14 mouse cellular contexts compared by ENCODE assay signal in genomic region chr19:6937541-6938465, GRCm38 (mm10). TPM values are rescaled to one million over a fixed set of nuclear protein-coding genes. Genes with fewer than 3 reads are reported as not detected.
DNase-seq lines count a peak whose midpoint lies in the region; ATAC-seq and TF ChIP-seq lines count a peak whose summit lies in the region.
"Had no signal": no experiment of that assay in that cellular context is flagged by ENCODE, and none has a peak within 500 bp of the region (broad histone marks: within the 10 kb centered on the region; RNA-seq: fewer than 3 reads in every experiment).

No protein-coding gene starts in this region.

- no peak overlapping the region for H3K27ac ChIP-seq in left cerebral cortex, adult 2 months
- H3K27ac ChIP-seq in heart, embryonic 14.5 days (replicated peaks in 1 of 2; ENCODE audit: control insufficient read depth in 1 of 2, insufficient read depth in 1 of 2, low read depth in 2 of 2, low read length in 2 of 2), result no peak overlapping the region
- H3K27ac ChIP-seq in midbrain, postnatal 0 days (ENCODE audit: low read depth, low read length), result no peak overlapping the region
- H3K27ac ChIP-seq: liver, embryonic 14.5 days; macrophage had no signal

- ATAC-seq in heart, embryonic 14.5 days (ENCODE audit: insufficient number of reproducible peaks, insufficient read depth, low FRiP score, low read depth), result no peak
- ATAC-seq in midbrain, postnatal 0 days (ENCODE audit: low FRiP score), result no peak
- ATAC-seq: Patski had no signal

- peaks cover 36% of the 10 kb centered on the region for H3K27me3 ChIP-seq in heart, embryonic 14.5 days (ENCODE audit: control insufficient read depth, insufficient read depth, low read length)
- peaks cover 18% of the 10 kb centered on the region for H3K27me3 ChIP-seq in midbrain, postnatal 0 days (ENCODE audit: insufficient read depth, low read length)
- H3K27me3 ChIP-seq: Patski had no signal

- intact Hi-C loops in heart, postnatal 25 days (cut with DNase I), result no loop called here
- intact Hi-C loops in left cerebral cortex, postnatal 4 days (cut with DNase I), result no loop called here
- intact Hi-C loops in left cerebral cortex, adult 2 months (cut with DNase I), result no loop called here

- no peak overlapping the region for H3K4me2 ChIP-seq in heart, embryonic 14.5 days (ENCODE audit: low read length)
- H3K4me2 ChIP-seq in midbrain, postnatal 0 days (ENCODE audit: low read depth, low read length, poor library complexity, severe bottlenecking), result no peak overlapping the region

- H3K36me3 ChIP-seq in heart, embryonic 14.5 days (ENCODE audit: control insufficient read depth, insufficient read depth, low read length), result 0 out of 2 replicates have a peak, but pooled peaks cover 6% of the 10 kb centered on the region
- H3K36me3 ChIP-seq in midbrain, postnatal 0 days (ENCODE audit: insufficient read depth, low read length), result peaks cover 8% of the 10 kb centered on the region

- no peak for TF ChIP-seq CTCF in left cerebral cortex, adult 2 months (IDR thresholded peaks at IDR 0.05)
- no peak for TF ChIP-seq CTCF in midbrain, postnatal 0 days (IDR thresholded peaks at IDR 0.05)

- peaks cover 9 to 25% of the 10 kb centered on the region in 2 experiments for H3K4me1 ChIP-seq in heart, embryonic 14.5 days (ENCODE audit: control insufficient read depth in 2 of 2, insufficient read depth in 2 of 2, low read length in 2 of 2)
- peaks cover 25% of the 10 kb centered on the region for H3K4me1 ChIP-seq in midbrain, postnatal 0 days (ENCODE audit: insufficient read depth, low read length)

- 77% methylated on average over 16 of the region's 16 CpGs for WGBS in heart, embryonic 14.5 days
- WGBS in midbrain, postnatal 0 days, result 76% methylated on average over 16 of the region's 16 CpGs

- H3K4me3 ChIP-seq in left cerebral cortex, adult 2 months, result no peak overlapping the region
- no peak overlapping the region for H3K4me3 ChIP-seq in heart, embryonic 14.5 days (ENCODE audit: control insufficient read depth in 1 of 2, insufficient read depth in 1 of 2, low read depth in 1 of 2, low read length in 2 of 2)
- no peak overlapping the region for H3K4me3 ChIP-seq in midbrain, postnatal 0 days (ENCODE audit: low read depth, low read length)

- peak; percentile 98 for DNase-seq in heart, adult 11 months
- no peak for DNase-seq in heart, postnatal 25 days (ENCODE audit: low spot score)
- peak; percentile 38 for DNase-seq in left cerebral cortex, postnatal 4 days
- no peak for DNase-seq in left cerebral cortex, adult 2 months (ENCODE audit: extremely low spot score in 1 of 2, low spot score in 2 of 2)
- peak; percentile 73 for DNase-seq in cerebellum, adult 8-10 months
- DNase-seq in midbrain, postnatal 0 days (ENCODE audit: low spot score), result no peak
- DNase-seq: adrenal gland, postnatal 25 days; gastrocnemius, postnatal 25 days; right cerebral cortex, postnatal 4 days had no signal

- H3K9ac ChIP-seq in heart, embryonic 14.5 days (ENCODE audit: low read length), result 0 out of 2 replicates have a peak overlapping the region, but pooled peaks have one; percentile 2
- no peak overlapping the region for H3K9ac ChIP-seq in midbrain, postnatal 0 days (replicated peaks; ENCODE audit: low read length, poor library complexity, severe bottlenecking)
- H3K9ac ChIP-seq: liver, embryonic 14.5 days had no signal

- H3K9me3 ChIP-seq in heart, embryonic 14.5 days (ENCODE audit: control insufficient read depth, low read length), result no peaks in the 10 kb centered on the region
- no peaks in the 10 kb centered on the region for H3K9me3 ChIP-seq in midbrain, postnatal 0 days (ENCODE audit: low read length)

RNA-seq across cellular contexts. Expression of gene Kcnk4, which starts 3.5 kb away (rescaled TPM):
- total RNA-seq in heart, postnatal 25 days (2021), result under 1 TPM; 0.20 to 0.36 TPM
- total RNA-seq in left cerebral cortex, postnatal 4 days (2021), result 10 to 100 TPM; 13.8 to 15.5 TPM
- 10 to 100 TPM; 39.1 to 39.2 TPM for total RNA-seq in left cerebral cortex, adult 2 months (2021)
- 0.27 and 0.46 TPM in 2 replicates for polyA plus RNA-seq in heart, embryonic 14.5 days (2014; fragmentation: Nextera tagmentation; extraction: Ambion mirVana)
- total RNA-seq in midbrain, postnatal 0 days (2014; rRNA removed), result 7.9 and 13.6 TPM in 2 replicates
- polyA plus RNA-seq in midbrain, postnatal 0 days (2015; fragmentation: Nextera tagmentation; extraction: Ambion mirVana), result 17.8 and 18.0 TPM in 2 replicates
- total RNA-seq: gastrocnemius, postnatal 25 days had no signal
- polyA plus RNA-seq: forebrain, embryonic 11.5 days; macrophage had no signal

RNA-seq across cellular contexts. Expression of gene Bad, which starts 3.9 kb away (rescaled TPM):
- 10 to 100 TPM; 24.4 to 27.3 TPM for total RNA-seq in heart, postnatal 25 days (2021)
- total RNA-seq in left cerebral cortex, postnatal 4 days (2021), result 10 to 100 TPM; 46.2 to 47.1 TPM
- 10 to 100 TPM; 34.8 to 36.2 TPM for total RNA-seq in left cerebral cortex, adult 2 months (2021)
- 55.9 and 58.0 TPM in 2 replicates for polyA plus RNA-seq in heart, embryonic 14.5 days (2014; fragmentation: Nextera tagmentation; extraction: Ambion mirVana)
- 50.3 and 55.9 TPM in 2 replicates for total RNA-seq in midbrain, postnatal 0 days (2014; rRNA removed)
- polyA plus RNA-seq in midbrain, postnatal 0 days (2015; fragmentation: Nextera tagmentation; extraction: Ambion mirVana), result 91.6 and 104 TPM in 2 replicates

RNA-seq across cellular contexts. Expression of gene Gpr137, which starts 4.5 kb away (rescaled TPM):
- total RNA-seq in heart, postnatal 25 days (2021), result 10 to 100 TPM; 35.0 to 38.8 TPM
- 10 to 100 TPM; 56.8 to 63.6 TPM for total RNA-seq in left cerebral cortex, postnatal 4 days (2021)
- total RNA-seq in left cerebral cortex, adult 2 months (2021), result 100 to 1,000 TPM in 1 of 2 experiments, 10 to 100 TPM in 1; 97.3 to 104 TPM
- polyA plus RNA-seq in heart, embryonic 14.5 days (2014; fragmentation: Nextera tagmentation; extraction: Ambion mirVana), result 20.7 and 20.8 TPM in 2 replicates
- total RNA-seq in midbrain, postnatal 0 days (2014; rRNA removed), result 88.5 and 101 TPM in 2 replicates
- polyA plus RNA-seq in midbrain, postnatal 0 days (2015; fragmentation: Nextera tagmentation; extraction: Ambion mirVana), result 77.6 and 78.8 TPM in 2 replicates

RNA-seq across cellular contexts. Expression of gene Catsperz, which starts 12.6 kb away (rescaled TPM):
- total RNA-seq in heart, postnatal 25 days (2021), result not detected
- total RNA-seq in left cerebral cortex, postnatal 4 days (2021), result 10 to 100 TPM in 1 of 2 experiments, 1 to 10 TPM in 1; 6.2 to 11.1 TPM
- total RNA-seq in left cerebral cortex, adult 2 months (2021), result 10 to 100 TPM; 23.1 TPM
- polyA plus RNA-seq in heart, embryonic 14.5 days (2014; fragmentation: Nextera tagmentation; extraction: Ambion mirVana), result 1.4 and 1.7 TPM in 2 replicates
- 0.52 and 1.1 TPM in 2 replicates for total RNA-seq in midbrain, postnatal 0 days (2014; rRNA removed)
- 2.1 and 3.0 TPM in 2 replicates for polyA plus RNA-seq in midbrain, postnatal 0 days (2015; fragmentation: Nextera tagmentation; extraction: Ambion mirVana)
- total RNA-seq: adrenal gland, postnatal 25 days; gastrocnemius, postnatal 25 days had no signal
- polyA plus RNA-seq: forebrain, embryonic 11.5 days; macrophage had no signal

RNA-seq across cellular contexts. Expression of gene Esrra, which starts 16.2 kb away (rescaled TPM):
- 100 to 1,000 TPM; 146 to 156 TPM for total RNA-seq in heart, postnatal 25 days (2021)
- total RNA-seq in left cerebral cortex, postnatal 4 days (2021), result 10 to 100 TPM; 30.4 to 32.7 TPM
- 10 to 100 TPM; 66.8 to 69.2 TPM for total RNA-seq in left cerebral cortex, adult 2 months (2021)
- 14.4 and 18.0 TPM in 2 replicates for polyA plus RNA-seq in heart, embryonic 14.5 days (2014; fragmentation: Nextera tagmentation; extraction: Ambion mirVana)
- 31.6 and 40.7 TPM in 2 replicates for total RNA-seq in midbrain, postnatal 0 days (2014; rRNA removed)
- 7.2 and 7.3 TPM in 2 replicates for polyA plus RNA-seq in midbrain, postnatal 0 days (2015; fragmentation: Nextera tagmentation; extraction: Ambion mirVana)

Comparison
In these comparisons a context has a peak if more than half of its experiments do, and no peak if none do; other contexts are left out.
1. DNase-seq: peak in heart, adult 11 months (single experiment), left cerebral cortex, postnatal 4 days (single experiment) and cerebellum, adult 8-10 months (single experiment); none in heart, postnatal 25 days (single experiment), left cerebral cortex, adult 2 months (0 of 2) and midbrain, postnatal 0 days (single experiment).